Mouse (Mus musculus) kidney, adult 9 months (tissue): ENCODE measurements around the gene Gm13420.
"Not testable (repeated sequence)": the region's sequence is repeated elsewhere in the genome, so short reads cannot be mapped to it uniquely, and the experiment has no call there.

Source experiments
- DNase-seq: peaks from one replicate; pipeline ENCODE4 v3.0.0; 2022

The Gm13420 gene

DNA sequence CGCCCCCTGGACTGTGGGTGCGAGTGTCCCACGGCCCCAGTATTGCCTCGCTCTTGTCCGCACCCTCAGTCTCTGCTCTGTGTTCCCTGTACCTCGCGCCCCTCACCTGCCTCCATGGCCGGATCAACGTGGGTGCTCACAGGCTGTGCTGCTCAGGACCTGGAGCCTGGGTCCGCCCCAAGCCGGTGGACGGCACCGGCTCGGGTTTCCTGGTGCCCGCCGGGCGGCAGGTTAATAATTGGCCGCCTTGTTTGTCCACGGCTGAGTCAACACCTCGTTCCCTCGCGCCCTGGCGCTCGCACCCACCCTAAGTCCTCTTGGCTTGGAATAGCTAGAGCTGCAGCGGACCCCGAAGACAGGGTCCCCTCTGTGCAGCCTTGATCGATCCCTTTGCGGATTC, at the start of gene Gm13420:
Gene Gm13420 (minus strand): TSS at position 189 of the 400 bp plus-strand sequence.
- DNase-seq = peak; percentile 76

DNA sequence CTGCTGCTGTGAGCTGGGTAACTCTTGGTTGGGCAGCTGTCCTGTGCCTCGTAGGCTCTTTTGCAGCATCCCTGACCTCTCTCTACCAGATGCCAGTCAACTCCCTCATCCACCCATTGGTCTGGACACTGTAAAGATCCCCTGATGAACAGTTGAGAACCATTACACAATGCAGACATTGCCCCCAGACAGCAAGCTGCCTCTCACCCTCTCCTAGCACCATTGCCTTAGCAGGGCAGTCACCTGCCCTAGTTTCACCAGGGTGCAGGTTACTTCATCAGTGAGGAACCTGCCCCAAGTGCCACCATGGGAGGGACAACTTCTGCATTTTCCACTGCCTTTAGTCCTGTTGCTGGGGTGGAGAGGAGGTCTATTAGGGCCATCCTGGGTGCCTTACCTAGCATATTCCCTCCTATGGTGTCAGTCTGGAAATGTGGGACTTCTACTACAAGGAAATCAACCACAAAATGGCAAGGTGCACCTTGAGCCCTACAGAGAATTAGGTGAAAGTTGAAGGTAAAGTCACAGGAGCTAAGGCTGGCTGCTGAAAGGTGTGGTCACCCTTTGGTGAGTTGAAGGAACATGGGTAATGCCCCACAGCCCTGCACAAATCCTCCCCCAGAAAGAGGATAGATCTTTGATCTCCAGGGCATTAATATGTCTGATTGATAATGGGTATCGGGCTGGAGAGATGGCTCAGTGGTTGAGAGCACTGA, 41.4 kb upstream of the Gm13420 start:
- DNase-seq = no peak

DNA sequence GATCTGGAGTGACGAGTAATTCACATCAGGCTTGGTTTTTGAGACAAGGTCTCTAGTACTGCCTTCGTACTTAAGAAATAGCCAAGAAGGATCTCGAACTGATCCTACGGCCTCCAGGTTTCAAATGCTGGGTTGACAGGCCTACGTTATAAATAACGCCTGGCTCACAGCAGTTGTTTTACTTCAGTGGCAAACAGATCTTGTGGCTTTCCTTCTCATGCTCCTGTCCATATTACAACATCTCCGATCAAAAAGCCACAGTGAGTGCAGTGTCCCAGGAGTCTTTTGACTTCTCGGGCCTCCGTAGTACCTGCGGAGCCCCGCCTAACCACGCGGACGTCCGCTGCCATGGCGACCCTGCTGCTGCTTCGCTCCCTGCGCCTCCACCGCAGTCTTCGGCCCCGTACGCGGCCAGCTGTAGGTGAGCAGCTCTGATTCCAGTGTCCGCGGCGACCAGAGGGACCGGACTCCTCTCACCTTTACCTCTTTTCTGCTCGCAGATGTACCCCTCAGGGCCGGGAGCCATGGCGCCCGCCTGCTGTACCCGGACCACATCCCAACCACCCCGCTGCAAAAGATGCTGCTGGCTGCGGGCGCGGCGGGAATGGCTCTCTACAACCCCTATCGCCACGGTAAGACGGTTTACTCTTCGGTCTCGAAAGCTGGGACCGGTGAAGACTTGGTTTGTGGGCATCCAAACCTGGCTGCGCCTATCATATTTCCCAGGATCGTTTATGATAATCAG, 36.6 kb upstream of the Gm13420 start, which contains the start of gene Trub2:
Gene Trub2 (minus strand): TSS at position 566 of the 745 bp plus-strand sequence.
- peak; percentile 90 for DNase-seq

DNA sequence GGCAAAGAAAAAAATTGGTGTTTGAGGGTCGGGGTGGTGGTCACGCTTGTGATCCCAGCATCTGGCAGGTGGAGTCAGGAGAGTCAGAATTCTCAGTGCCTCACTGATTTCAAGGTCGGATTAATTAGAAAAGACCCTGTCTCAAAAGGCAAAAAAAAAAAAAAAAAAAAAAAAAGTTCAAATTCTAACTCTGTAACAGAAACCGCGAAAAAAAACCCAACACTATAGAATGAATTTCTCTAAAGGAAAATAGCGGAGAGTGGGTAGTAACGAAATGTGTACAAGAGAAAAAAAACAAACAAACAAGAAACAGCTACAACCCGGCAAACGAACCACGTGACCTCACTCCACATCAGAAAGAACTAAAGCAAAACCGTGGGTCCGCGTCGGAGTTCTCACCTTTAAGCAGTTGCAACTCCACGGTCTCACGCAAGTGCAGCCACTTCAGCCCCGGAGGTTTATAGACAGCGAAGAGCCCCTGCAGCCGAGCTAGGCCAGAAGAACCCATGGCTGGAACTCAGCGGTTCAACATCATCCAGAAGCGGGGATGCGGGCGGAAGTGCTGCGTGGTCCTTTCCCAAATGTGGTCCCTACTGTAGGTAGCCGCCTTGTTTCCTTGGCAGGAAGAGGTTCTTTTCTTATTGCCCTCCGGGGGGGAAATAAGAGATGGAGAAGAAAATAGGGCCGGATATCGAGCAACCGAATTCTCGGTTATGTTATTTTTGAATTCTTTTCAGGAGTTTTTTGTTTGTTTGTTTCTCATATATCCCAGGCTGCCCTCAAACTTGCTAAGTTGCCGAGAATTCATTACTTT, 35.8 kb upstream of the Gm13420 start, which contains the start of gene Coq4:
Gene Coq4 (plus strand): TSS at position 390 of the 814 bp plus-strand sequence.
- DNase-seq = peak; percentile 97

DNA sequence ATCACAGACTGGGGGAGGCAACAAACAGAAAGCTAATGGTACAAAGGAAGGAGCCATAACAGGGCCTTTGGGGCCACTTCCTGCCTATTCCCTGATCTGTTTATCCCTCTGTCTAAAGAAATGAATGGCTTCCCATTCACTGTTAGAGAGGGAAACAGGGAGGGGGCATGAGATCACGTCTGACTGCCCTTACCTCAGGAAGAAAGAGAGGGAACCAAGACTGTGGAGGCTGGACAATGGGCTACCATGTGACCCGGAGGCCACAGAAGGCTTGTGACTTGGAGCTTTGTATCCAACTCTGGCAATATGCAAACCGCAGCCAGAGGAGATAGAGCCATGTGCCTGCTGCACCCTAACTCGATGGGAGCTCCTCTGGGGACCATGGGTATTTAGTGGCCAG, 32.8 kb upstream of the Gm13420 start:
- DNase-seq = no peak

DNA sequence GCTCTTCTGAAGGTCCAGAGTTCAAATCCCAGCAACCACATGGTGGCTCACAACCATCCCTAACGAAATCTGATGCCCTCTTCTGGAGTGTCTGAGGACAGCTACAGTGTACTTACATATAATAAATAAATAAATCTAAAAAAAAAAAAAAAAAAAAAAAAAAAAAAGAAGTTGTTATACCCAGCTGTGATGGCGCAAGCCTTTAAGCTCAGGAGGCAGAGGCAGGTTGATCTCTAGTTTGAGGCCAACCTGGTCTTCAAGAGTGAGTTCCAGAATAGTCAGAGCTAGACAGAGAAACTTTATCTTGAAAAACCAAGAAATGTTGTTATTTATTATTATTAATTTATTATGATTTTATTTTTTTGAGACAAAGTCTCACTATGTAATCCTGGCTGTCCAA, 29.8 kb upstream of the Gm13420 start:
- DNase-seq = not testable (repeated sequence)

DNA sequence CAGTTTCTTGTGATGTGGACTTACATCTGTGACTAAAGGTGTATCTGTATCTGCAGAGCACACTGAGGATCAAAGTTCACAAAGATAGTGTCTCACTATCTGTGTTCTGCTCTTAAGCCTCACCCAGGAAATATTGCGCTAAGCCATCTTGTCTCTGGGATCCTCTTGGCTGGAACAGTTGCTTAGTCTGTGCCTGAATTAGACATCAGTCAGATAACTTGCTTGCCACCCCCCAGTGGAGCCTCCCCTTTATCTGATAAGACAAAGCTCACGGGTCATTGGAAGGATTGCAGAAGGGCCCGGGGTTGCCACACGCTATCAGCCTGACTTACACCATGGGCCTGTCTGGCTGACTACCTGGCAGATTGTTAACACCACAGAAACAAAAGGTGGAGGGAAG, 21.8 kb upstream of the Gm13420 start:
- DNase-seq = no peak

DNA sequence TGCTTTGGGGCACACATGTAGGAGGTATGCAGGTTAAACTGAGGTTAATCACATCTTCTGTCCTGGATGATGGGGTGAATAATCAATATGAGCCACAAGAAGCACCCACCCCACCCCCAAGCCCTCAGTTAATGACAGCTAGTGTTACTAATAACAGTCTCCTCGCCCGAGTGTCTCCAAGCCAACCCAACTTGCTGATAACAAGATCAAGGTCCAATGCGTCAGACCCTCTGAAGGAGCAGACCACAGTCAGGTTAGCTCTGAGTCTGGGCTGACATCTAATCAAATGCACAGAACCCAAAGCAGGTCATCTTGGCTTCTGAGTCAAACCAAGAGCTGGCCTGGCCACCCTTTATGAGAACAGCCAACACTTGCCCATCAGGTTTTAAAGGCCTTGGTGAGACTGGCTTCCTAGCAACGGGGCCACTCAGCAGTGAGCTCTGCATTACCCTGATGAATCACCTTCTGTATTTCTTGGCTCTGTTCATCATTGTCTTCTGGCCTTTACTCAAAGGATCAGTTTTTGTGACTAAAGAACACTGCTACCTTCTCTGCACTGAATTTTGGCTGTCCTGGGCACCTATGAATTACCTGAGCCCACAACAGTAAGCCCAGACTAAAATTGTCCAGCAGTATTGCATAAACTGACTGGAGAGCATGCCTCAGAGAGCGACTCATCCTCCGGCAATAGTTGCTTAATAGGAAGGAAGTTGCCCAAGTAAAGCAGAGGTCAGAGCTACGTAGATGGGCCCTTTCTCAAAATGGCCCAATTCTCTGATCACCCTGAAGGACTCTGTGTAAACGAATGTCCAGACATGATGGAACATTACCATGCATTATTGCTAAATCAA, 20.4 kb upstream of the Gm13420 start:
- no peak for DNase-seq

DNA sequence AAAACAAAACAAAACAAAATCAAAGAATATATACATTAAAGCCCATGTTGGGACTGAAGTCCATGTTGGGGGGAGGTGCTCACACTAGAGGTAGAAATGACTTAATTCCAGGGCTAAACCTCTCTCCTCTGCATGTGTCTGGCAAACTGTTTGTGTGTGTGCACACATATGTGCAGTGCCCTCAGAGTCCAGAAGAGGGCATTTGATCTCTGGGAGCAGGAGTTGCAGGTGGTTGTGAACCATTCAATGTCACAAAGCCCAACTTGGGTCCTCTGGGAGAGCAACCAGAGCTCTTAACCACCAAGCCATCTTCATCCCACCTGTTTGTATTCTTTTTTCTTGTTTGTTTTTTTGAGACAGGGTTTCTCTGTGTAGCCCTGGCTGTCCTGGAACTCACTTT, 18.7 kb upstream of the Gm13420 start:
- DNase-seq = no peak

DNA sequence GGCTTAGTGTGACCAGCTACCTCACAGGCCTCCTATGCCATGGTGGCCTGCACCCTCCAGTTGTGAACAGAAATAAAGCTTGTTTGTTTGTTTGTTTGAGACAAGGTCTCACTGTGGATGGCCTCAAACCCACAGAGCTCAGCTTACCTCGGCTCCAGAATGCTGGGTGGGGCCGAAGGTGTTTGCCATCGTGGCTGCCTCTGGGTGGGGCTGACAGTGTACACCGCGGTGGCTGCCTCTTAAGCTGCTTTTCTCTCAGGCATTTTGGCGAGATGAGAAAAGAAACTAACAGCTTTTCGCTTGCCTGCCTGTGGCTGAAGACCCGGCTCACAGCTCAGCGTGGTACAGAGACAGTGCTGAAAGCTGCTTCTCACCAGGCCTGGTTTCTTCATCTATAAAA, 17.4 kb upstream of the Gm13420 start:
- DNase-seq = no peak

DNA sequence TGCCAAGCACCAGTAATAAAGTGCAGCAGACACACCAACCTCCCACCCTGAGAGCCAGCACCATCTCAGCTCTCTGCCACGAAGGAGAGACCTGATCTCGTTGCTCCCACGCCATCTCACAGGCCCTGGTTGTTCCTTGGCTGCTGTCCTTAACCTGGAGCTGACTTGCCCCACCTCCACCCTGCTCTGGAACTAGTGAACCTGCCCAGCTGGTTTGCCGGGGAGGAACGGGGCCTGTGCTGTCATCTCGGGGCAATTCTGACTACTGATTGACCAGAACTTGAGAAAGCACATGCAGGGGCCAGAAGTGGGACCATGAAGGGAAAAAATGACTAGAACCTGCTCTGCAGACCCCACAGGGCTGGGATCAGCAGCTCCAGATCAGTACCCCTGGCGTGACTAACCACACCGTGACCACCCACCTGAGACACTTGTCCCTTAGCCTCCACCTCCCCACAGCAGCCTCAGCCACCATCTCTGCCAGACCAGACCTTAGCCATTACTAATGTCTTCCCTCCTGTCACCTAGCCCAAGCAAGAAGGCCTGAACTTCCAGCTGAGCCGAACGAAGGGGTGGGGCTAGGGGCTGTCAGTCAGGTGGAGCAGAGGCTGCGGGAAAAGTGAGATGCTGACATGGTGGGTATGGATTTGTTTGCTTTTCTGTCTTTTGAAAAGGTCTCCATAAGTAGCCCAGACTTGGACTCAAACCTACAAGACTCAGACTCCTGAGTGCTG, 16.7 kb upstream of the Gm13420 start:
- peak; percentile 62 for DNase-seq

DNA sequence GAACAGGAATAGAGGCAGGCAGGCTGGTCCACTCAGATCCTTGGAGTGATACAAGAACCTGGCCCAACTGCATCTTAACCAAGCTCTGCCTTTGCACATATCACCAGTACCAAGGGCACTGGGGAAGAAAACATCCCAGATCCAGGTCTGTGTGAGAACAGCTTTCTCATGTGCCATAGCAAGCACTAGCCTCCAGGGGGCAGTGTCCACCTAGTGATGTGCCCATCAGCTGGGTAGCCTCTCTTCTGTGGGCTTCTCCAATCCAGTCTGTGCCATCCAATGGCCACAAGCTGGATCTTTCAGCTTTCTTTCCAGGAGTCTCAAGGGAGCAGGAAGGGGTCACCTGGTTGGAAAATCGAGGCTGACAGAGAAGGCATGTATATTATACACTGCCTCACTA, 13.3 kb upstream of the Gm13420 start:
- peak; percentile 73 for DNase-seq

DNA sequence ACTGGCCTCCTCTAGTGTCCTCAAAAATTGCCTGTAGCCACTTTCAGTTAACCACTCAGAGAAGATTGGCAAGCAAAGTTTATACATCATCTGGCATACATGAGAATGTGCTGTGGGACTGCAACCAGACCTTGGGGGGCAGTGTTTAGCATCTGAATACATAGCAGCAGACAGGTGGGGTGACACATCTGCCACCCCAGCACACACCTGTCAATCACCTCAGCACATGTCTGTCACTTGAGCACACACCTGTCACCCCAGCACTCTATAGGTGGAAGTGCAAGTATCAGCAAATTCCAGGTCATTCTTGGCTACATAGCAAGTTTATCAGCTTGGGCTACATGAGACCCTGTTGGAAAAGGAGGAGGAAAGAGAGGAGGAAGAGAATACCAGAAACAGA, 4.2 kb upstream of the Gm13420 start:
- no peak for DNase-seq

DNA sequence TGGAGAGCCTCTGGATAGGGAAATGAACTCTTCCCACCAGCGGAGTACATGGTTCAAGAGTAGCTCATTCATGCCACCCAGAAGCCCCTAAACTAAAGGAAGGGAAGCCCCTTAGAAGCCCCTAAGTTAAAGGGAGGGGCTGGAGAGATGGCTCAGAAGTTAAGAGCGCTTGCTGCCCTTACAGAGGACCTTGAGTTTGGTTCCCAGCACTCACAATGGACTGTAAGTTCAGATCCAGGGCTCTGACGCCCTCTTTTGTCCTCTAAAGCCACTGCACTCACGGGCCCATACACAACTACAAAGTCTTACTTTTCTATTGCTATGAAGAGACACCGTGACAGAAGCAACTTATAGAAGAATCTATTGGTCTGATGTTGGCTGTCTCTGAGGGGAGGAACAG, 912 bp upstream of the Gm13420 start:
- DNase-seq = no peak

DNA sequence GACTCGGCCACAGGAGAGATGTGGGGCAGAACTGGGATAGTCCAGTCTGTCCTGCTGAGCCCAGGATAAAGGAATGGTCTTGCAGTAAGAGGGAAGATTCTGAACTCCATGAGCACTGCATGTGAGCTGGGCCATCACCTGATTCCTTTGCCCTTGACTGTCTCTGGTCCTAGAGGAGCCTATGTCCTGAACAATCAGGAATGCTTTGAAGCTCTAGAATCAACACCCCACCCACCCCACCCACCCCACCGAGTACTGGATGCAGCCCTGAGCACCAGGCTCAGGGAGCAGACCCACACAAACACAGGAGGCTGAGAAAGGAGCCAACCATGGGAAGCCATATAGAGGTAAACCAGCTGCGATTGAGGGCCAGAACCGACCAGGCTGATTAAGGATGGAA, 3.0 kb downstream of the Gm13420 start:
- DNase-seq = no peak

DNA sequence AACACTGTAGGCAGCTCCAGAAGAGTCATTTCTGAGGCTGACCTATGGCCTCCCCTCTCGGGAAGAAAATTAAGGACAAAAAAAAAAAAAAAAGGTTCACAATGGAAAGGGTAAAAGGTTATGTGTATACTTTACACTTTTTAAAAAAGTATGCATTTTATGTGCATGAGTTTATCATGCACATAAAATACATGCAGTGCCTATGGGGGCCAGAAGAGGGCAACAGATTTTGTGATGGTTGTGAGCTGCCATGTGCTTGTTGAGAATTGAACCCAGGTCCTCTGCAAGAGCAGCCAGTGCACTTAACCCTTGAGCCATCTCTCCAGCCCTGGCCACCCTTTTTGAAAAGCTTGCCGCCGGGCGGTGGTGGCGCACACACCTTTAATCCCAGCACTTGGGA, 3.6 kb downstream of the Gm13420 start:
- DNase-seq = no peak

DNA sequence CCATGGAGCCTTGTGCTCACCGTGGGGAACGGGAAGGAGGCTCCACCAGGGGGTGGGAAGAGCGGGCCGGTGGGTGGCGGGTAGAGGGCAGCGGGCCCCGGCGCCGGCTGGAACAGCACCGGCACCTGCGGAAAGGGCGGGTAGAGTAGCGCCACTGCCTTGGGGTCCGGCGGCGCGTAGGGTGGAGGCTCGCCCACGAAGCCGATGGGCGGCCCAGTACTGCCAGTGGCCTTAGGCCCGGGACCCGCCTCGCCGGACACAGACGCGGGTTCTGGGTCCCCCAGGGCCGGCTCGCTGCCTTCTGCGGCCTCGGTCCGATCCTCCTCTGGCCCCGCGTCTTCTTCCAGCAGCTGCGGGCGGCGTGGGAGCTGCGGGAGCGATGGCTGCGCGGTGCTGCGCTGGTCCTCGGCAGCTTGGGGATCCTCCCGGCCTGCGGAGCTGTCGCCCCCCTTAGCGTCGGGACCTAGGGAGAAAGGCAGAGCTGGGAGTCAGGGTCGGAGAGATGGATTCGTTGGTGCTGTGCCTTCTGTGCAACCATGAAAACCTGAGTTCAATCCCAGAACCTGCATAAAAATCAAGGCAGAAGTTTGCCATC, 4.2 kb downstream of the Gm13420 start:
- DNase-seq = no peak

DNA sequence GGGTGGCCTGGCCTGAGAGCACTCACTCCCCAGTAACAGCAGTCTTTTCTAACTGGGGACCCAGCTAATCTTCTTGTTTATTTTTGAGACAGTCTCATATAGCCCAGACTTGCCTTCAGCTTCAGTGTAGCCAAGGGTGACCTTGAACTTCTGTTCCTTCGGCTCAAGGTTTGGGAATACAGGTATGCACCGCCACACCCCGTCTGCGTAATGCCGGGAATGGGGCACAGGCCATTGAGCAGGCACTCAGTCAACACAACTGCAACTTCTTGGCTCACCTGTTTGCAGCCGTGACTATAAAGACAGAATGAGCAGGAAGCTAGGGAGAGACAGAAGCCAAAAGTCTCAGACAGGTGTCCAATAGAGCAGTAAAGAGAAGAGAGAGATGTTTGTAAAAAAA, 7.2 kb downstream of the Gm13420 start:
- peak; percentile 59 for DNase-seq

DNA sequence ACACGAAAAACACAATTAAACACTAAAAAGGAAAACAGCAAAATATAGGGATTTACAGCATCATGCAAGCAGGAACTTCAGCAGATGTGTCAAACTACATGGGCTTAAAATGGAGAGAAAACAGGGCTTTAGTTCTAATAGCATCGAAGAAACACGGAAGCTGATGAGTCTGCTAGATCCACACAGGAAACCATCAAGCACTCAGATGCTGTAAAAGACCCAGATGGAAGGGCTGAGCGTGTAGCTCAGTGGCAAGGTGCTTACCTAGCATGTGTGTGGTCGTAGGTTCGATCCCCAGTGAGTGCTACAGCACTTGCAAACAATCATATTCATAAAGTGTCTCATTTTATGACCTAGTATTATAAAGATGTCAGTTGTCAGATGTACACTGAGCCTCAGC, 10.3 kb downstream of the Gm13420 start:
- no peak for DNase-seq

DNA sequence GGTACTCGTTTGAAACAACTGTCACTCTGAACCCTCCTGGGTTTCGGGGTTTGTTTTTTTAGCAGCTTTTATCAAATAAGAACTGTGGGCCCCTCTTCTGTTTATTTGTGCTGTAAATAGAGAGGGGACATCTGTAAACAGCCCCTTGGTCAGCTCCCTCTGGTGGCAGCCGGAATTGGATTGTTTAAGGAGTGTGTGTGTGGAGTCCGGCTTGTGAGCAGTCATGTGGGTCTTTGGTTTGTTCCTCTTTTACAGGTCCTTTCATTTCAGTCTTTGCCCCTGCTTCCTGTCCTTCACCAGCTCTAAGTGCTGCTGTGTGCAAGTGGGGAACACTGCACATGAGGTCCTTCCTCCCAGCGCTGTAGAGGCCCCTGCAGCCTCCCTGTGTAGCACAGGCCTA, 12.1 kb downstream of the Gm13420 start:
- no peak for DNase-seq

DNA sequence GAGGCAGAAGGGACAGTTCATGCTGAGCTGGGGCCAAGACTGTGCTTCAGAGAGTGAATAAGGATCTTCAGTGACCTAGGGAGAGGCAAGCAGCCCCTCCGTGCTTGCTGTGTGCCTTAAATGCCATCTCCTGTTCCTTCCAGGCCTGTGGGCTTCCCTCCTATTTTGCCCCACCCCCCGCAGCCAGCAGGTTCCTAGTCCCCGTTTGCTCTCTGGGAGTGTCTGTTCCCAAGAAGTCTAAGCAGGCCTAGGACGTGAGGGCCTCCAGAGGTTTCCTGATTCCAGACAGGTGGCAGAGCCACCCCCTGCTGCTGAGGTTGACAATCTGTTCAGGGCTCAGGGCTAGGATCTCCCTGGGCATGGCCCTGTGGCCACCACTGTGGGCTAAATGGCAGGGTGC, 12.7 kb downstream of the Gm13420 start:
- no peak for DNase-seq
